Mouse (Mus musculus): ENCODE results near the gene Lamp5. TPM values are rescaled to one million over a fixed set of nuclear protein-coding genes. Genes with fewer than 3 reads are reported as not detected.

The Lamp5 gene
- polyA plus RNA-seq, 1 experiment from 2014 or later, result not detected

DNA sequence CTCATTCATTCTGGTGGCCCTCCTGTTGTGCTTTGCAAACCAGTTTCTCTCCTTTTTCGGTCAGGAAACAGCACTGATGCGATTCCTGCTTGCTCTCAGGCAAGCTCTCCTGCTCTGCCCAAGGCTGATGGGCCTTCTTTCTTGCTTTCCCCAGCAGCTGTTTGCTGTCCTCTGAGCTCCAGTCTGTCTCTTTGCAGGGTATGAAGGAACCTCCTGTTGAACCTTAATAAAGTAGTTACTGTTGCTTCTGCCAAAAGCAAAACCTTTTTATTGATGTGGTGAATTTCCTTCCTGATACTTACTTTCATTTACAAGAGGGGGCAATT, 57.0 kb downstream of the Lamp5 start:
- no peak overlapping the region for H3K27ac ChIP-seq
- WGBS (ENCODE audit: missing documents), result 62% methylated on average over 2 of the region's 2 CpGs

DNA sequence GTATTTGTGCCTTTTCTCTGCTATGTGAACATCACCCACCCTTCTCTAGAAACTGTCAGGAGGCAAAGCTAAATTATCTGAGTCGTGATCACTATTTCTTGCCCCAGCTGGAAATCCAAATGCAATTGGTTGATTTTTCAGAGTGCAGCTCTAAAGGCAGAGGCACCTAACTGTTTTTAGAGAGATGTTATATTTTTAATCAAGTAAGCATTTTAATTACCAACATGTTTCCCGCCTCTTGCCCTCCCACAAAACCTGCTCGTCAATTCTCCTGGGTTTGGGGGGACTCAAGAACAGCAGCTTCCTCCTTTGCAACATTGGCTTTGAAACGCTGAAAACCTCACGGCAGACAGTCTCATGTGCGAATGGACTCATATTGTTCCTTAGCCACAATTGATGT, 61.3 kb downstream of the Lamp5 start:
- 46% methylated on average over 6 of the region's 6 CpGs for WGBS (ENCODE audit: missing documents)
- Histone ChIP-seq H3K36me3 (ENCODE audit: inconsistent target) (no peaks in the 10 kb centered on the region), H3K79me2 (ENCODE audit: inconsistent target) (no peaks in the 10 kb centered on the region), H3K27ac (no peak overlapping the region), H3K4me3 (ENCODE audit: inconsistent target) (no peak overlapping the region)

More for the DNA sequence above, 57.0 kb downstream of the Lamp5 start:
- Histone ChIP-seq H3K79me2 (ENCODE audit: inconsistent target) (no peaks in the 10 kb centered on the region), H3K36me3 (ENCODE audit: inconsistent target) (no peaks in the 10 kb centered on the region), H3K4me3 (ENCODE audit: inconsistent target) (no peak overlapping the region)

GRCm38 (mm10) chr2:136118006-136118405, 66.0 kb downstream of the Lamp5 start:
- Histone ChIP-seq H3K79me2 (ENCODE audit: inconsistent target) (no peaks in the 10 kb centered on the region), H3K27ac (no peak overlapping the region), H3K36me3 (ENCODE audit: inconsistent target) (no peaks in the 10 kb centered on the region), H3K4me3 (ENCODE audit: inconsistent target) (no peak overlapping the region)
- 94% methylated on average over 2 of the region's 2 CpGs for WGBS (ENCODE audit: missing documents)

Measured in macrophage (primary cell).